In the genomic region with DNA sequence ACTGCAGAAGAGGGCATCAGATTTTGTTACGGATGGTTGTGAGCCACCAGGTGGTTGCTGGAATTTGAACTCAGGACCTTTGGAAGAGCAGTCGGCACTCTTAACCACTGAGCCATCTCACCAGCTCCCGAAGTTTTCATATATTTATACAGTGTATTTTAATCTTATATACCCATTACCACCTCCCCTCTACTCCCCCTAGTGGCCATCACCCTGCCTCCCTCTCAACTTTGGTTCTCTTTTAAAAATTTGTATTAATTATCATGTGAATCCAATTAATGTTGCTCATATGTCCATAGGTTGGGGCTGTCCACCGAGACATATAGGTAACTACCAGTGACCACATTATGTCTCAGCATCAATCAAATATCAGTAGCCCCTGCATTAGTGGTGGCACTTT, we compare ENCODE assay signal across 13 mouse cellular contexts.
DNase-seq lines count a peak whose midpoint lies in the region; ATAC-seq and TF ChIP-seq lines count a peak whose summit lies in the region.
"Had no signal": no experiment of that assay in that cellular context is flagged by ENCODE, and none has a peak within 500 bp of the region (broad histone marks: within the 10 kb centered on the region; RNA-seq: fewer than 3 reads in every experiment).

No protein-coding gene starts in this region.

- no peak for TF ChIP-seq POLR2A in MEL (IDR thresholded peaks at IDR 0.05; ENCODE audit: control insufficient read depth in 1 of 2, insufficient read depth in 1 of 2, low read depth in 1 of 2, low read length in 2 of 2, poor library complexity in 1 of 2)
- no peak for TF ChIP-seq POLR2A in cerebellum, adult 2 months (IDR thresholded peaks at IDR 0.05; ENCODE audit: borderline replicate concordance, insufficient read depth, low read length)

- H3K79me2 ChIP-seq in MEL (ENCODE audit: control insufficient read depth, insufficient read depth, low read length, poor library complexity), result no peaks in the 10 kb centered on the region

- no peak for TF ChIP-seq EP300 in MEL (IDR thresholded peaks at IDR 0.05; ENCODE audit: low read depth in 1 of 2, low read length in 2 of 2)
- TF ChIP-seq EP300 in stomach, postnatal 0 days (optimal IDR thresholded peaks at IDR 0.05), result no peak

- H3K4me3 ChIP-seq in layer of hippocampus, adult 2 months, result no peak overlapping the region
- H3K4me3 ChIP-seq in MEL (ENCODE audit: control insufficient read depth in 1 of 2, insufficient read depth in 1 of 2, low read depth in 2 of 2, low read length in 2 of 2), result no peak overlapping the region
- H3K4me3 ChIP-seq in stomach, postnatal 0 days (ENCODE audit: low read depth, low read length), result no peak overlapping the region
- no peak overlapping the region for H3K4me3 ChIP-seq in forebrain, embryonic 16.5 days (replicated peaks; ENCODE audit: low read length)
- no peak overlapping the region for H3K4me3 ChIP-seq in cerebellum, adult 2 months (replicated peaks; ENCODE audit: insufficient read depth, low read depth, low read length)
- H3K4me3 ChIP-seq: forebrain, embryonic 12.5 days; limb, embryonic 15.5 days had no signal

- H3K27me3 ChIP-seq in MEL (ENCODE audit: control insufficient read depth in 1 of 2, insufficient read depth in 2 of 2, low read length in 2 of 2), result no peaks in the 10 kb centered on the region
- H3K27me3 ChIP-seq in stomach, postnatal 0 days (ENCODE audit: control insufficient read depth, insufficient read depth, low read length), result no peaks in the 10 kb centered on the region
- H3K27me3 ChIP-seq in forebrain, embryonic 16.5 days (replicated peaks; ENCODE audit: control insufficient read depth, insufficient read depth, low read length), result no peaks in the 10 kb centered on the region
- no peaks in the 10 kb centered on the region for H3K27me3 ChIP-seq in cerebellum, adult 2 months (ENCODE audit: control insufficient read depth, insufficient read depth, low read length)
- H3K27me3 ChIP-seq: forebrain, embryonic 12.5 days; limb, embryonic 15.5 days had no signal

- WGBS in stomach, postnatal 0 days, result 87% methylated on average over 4 of the region's 4 CpGs
- 89% methylated on average over 4 of the region's 4 CpGs for WGBS in forebrain, embryonic 16.5 days
- 91% methylated on average over 4 of the region's 4 CpGs for WGBS in cerebellum, adult 2 months

- no peak for DNase-seq in layer of hippocampus, adult 2 months (ENCODE audit: low spot score in 2 of 2)
- no peak for DNase-seq in layer of hippocampus, postnatal 36 days
- peak; percentile 24 for DNase-seq in thymus, postnatal 4 days
- no peak for DNase-seq in thymus, postnatal 0 days (ENCODE audit: low spot score)
- DNase-seq in MEL (ENCODE audit: low read depth, low spot score), result peak; percentile 51
- DNase-seq in stomach, postnatal 0 days (ENCODE audit: low spot score), result no peak
- DNase-seq in cerebellum, adult 2 months, result no peak
- DNase-seq: cerebellum, postnatal 25 days; heart, adult 11 months; lung, adult 18-20 months had no signal

- H3K4me1 ChIP-seq in MEL (ENCODE audit: control insufficient read depth in 1 of 2, insufficient read depth in 2 of 2, low read length in 2 of 2), result peaks cover 7% of the 10 kb centered on the region in 2 experiments; a peak in 3 of 4 replicates
- no peaks in the 10 kb centered on the region for H3K4me1 ChIP-seq in stomach, postnatal 0 days (replicated peaks; ENCODE audit: control insufficient read depth, insufficient read depth)
- no peaks in the 10 kb centered on the region for H3K4me1 ChIP-seq in forebrain, embryonic 16.5 days (replicated peaks; ENCODE audit: control insufficient read depth, insufficient read depth, low read length)
- no peaks in the 10 kb centered on the region for H3K4me1 ChIP-seq in cerebellum, adult 2 months (ENCODE audit: control insufficient read depth, insufficient read depth, low read length)
- H3K4me1 ChIP-seq: forebrain, embryonic 12.5 days; limb, embryonic 15.5 days had no signal

- no peak for ATAC-seq in stomach, postnatal 0 days (ENCODE audit: low FRiP score, low TSS enrichment)
- ATAC-seq in forebrain, embryonic 16.5 days, result no peak

- H3K36me3 ChIP-seq in MEL (ENCODE audit: control insufficient read depth in 1 of 2, insufficient read depth in 2 of 2, low read length in 2 of 2), result peaks cover 0 to 11% of the 10 kb centered on the region in 2 experiments; a peak in 2 of 4 replicates
- H3K36me3 ChIP-seq in stomach, postnatal 0 days (ENCODE audit: control insufficient read depth, insufficient read depth, low read length), result no peaks in the 10 kb centered on the region
- no peaks in the 10 kb centered on the region for H3K36me3 ChIP-seq in forebrain, embryonic 16.5 days (ENCODE audit: control insufficient read depth, insufficient read depth)
- H3K36me3 ChIP-seq: forebrain, embryonic 12.5 days; limb, embryonic 15.5 days had no signal

- TF ChIP-seq CTCF in layer of hippocampus, adult 2 months (conservative IDR thresholded peaks at IDR 0.05), result peak; percentile 63
- TF ChIP-seq CTCF in MEL (IDR thresholded peaks at IDR 0.05 in 2 of 3, conservative IDR thresholded peaks at IDR 0.05 in 1 of 3; ENCODE audit: control insufficient read depth in 1 of 3, insufficient read depth in 1 of 3, low read depth in 2 of 3, low read length in 3 of 3, poor library complexity in 1 of 3, severe bottlenecking in 1 of 3), result peak in 2 of 3 experiments; percentile 43 to 58; a peak in 5 of 6 replicates
- TF ChIP-seq CTCF in stomach, postnatal 0 days (IDR thresholded peaks at IDR 0.05; ENCODE audit: low read depth), result peak; percentile 50
- no peak for TF ChIP-seq CTCF in cerebellum, adult 2 months (IDR thresholded peaks at IDR 0.05; ENCODE audit: borderline replicate concordance, insufficient read depth, low read depth, low read length)

- TF ChIP-seq RAD21 in MEL (IDR thresholded peaks at IDR 0.05; ENCODE audit: low read depth, low read length), result peak; percentile 48

- H3K9me3 ChIP-seq in MEL (replicated peaks; ENCODE audit: insufficient read depth, low read length), result no peaks in the 10 kb centered on the region
- no peaks in the 10 kb centered on the region for H3K9me3 ChIP-seq in stomach, postnatal 0 days (ENCODE audit: control insufficient read depth, low read length)
- peaks cover 5% of the 10 kb centered on the region; the same call in 1 of the 2 replicates for H3K9me3 ChIP-seq in forebrain, embryonic 16.5 days (ENCODE audit: control insufficient read depth, low read length)
- H3K9me3 ChIP-seq: limb, embryonic 15.5 days had no signal

- H3K9ac ChIP-seq in MEL (ENCODE audit: control insufficient read depth, low read depth, low read length, poor library complexity, severe bottlenecking), result no peak overlapping the region
- no peak overlapping the region for H3K9ac ChIP-seq in stomach, postnatal 0 days (ENCODE audit: low read length)
- H3K9ac ChIP-seq in forebrain, embryonic 16.5 days (replicated peaks; ENCODE audit: low read depth, low read length), result no peak overlapping the region
- H3K9ac ChIP-seq: forebrain, embryonic 12.5 days; limb, embryonic 15.5 days had no signal

- H3K27ac ChIP-seq in layer of hippocampus, adult 2 months, result no peak overlapping the region
- no peak overlapping the region for H3K27ac ChIP-seq in MEL (ENCODE audit: control insufficient read depth, low read depth, low read length)
- no peak overlapping the region for H3K27ac ChIP-seq in stomach, postnatal 0 days (replicated peaks)
- H3K27ac ChIP-seq in forebrain, embryonic 16.5 days (ENCODE audit: low read length), result no peak overlapping the region
- no peak overlapping the region for H3K27ac ChIP-seq in cerebellum, adult 2 months (ENCODE audit: insufficient read depth, low read length)
- H3K27ac ChIP-seq: forebrain, embryonic 12.5 days; limb, embryonic 15.5 days had no signal

- no peak overlapping the region for H3K4me2 ChIP-seq in stomach, postnatal 0 days (replicated peaks; ENCODE audit: low read depth)
- no peak overlapping the region for H3K4me2 ChIP-seq in forebrain, embryonic 16.5 days (ENCODE audit: low read length)
- H3K4me2 ChIP-seq: forebrain, embryonic 12.5 days; limb, embryonic 15.5 days had no signal

TF ChIP-seq in MEL, 35 proteins besides CTCF, POLR2A, EP300 and RAD21:
- no peak for TF ChIP-seq CHD1 (IDR thresholded peaks at IDR 0.05; ENCODE audit: low read depth, low read length)
- TF ChIP-seq MAFK (IDR thresholded peaks at IDR 0.05; ENCODE audit: borderline replicate concordance, low read depth, low read length), result no peak
- TF ChIP-seq GABPA (IDR thresholded peaks at IDR 0.05; ENCODE audit: low read depth, low read length), result no peak
- TF ChIP-seq ZC3H11A (IDR thresholded peaks at IDR 0.05; ENCODE audit: low read depth, low read length), result 0 out of 2 replicates have a peak, but pooled peaks have one; percentile 31
- TF ChIP-seq GATA1 (IDR thresholded peaks at IDR 0.05; ENCODE audit: low read depth, low read length), result no peak
- no peak for TF ChIP-seq ZNF384 (IDR thresholded peaks at IDR 0.05; ENCODE audit: low read depth, low read length)
- TF ChIP-seq MAX (IDR thresholded peaks at IDR 0.05; ENCODE audit: low read length), result no peak
- TF ChIP-seq HCFC1 (IDR thresholded peaks at IDR 0.05; ENCODE audit: low read depth, low read length), result no peak
- no peak for TF ChIP-seq TCF12 (IDR thresholded peaks at IDR 0.05; ENCODE audit: low read depth, low read length)
- no peak for TF ChIP-seq MYC (IDR thresholded peaks at IDR 0.05; ENCODE audit: low read depth, low read length)
- TF ChIP-seq SIN3A (IDR thresholded peaks at IDR 0.05; ENCODE audit: low read length), result no peak
- TF ChIP-seq SMC3 (IDR thresholded peaks at IDR 0.05; ENCODE audit: low read depth, low read length), result peak; percentile 64
- TF ChIP-seq ZKSCAN1 (IDR thresholded peaks at IDR 0.05; ENCODE audit: low read depth, low read length), result no peak

Comparison
In these comparisons a context has a peak if more than half of its experiments do, and no peak if none do; other contexts are left out.
1. DNase-seq: peak in thymus, postnatal 4 days (single experiment) and MEL (single experiment); none in layer of hippocampus, adult 2 months (0 of 2), layer of hippocampus, postnatal 36 days (0 of 2), thymus, postnatal 0 days (single experiment), stomach, postnatal 0 days (single experiment) and cerebellum, adult 2 months (0 of 2).